Mouse (Mus musculus): Measurements from ENCODE around the gene A430078G23Rik. TPM values are rescaled to one million over a fixed set of nuclear protein-coding genes. Genes with fewer than 3 reads are reported as not detected.
A peak's percentile ranks its signal among the peaks of the same experiment; 100 is the strongest.

The A430078G23Rik gene
- total and polyA plus RNA-seq, 3 experiments: 2.8 to 3.8 TPM; not detected in 1

DNA sequence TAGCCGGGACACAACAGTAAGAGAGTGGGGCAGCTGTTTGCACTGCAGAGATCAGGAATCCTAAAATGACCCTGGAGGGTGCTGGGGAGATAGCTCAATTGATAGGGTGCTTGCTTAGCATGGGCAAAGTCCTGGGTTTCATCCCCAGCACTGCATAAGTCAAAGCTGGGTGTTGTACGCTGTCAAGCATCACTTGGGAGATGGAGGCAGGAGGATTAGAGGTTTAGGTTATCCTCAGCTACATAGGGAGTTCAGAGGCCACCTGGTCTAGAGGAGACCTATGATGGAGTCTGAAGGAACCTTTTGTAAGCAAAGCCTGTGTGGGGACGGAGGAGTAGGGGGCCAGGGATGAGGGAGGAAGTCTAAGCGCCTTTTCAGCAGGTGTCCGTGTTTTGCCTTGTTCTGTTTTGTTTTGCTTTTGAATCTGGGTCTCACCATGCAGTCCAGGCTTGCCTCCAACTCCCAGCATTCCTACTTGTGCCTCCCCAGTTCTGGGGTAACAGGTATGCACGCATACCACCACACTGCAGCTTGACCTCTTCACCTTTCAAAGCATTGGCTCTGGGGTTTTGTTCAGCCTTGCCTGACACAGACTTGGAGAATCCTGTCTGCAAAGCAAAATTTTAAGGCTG is 712 bp downstream of the A430078G23Rik start:
- Histone ChIP-seq H3K36me3 (ENCODE audit: control insufficient read depth in 1 of 2, insufficient read depth in 2 of 2, low read length in 2 of 2) (peaks cover 0 to 9% of the 10 kb centered on the region in 2 experiments; a peak in 2 of 4 replicates), H3K27ac (ENCODE audit: control insufficient read depth, low read depth, low read length) (peak overlapping the region; percentile 92), H3K9me3 (replicated peaks; ENCODE audit: insufficient read depth, low read length) (no peaks in the 10 kb centered on the region), H3K27me3 (ENCODE audit: control insufficient read depth in 1 of 2, insufficient read depth in 2 of 2, low read length in 2 of 2) (no peaks in the 10 kb centered on the region), H3K79me2 (ENCODE audit: control insufficient read depth, insufficient read depth, low read length, poor library complexity) (peaks cover 1% of the 10 kb centered on the region; the same call in 1 of the 2 replicates), H3K4me1 (ENCODE audit: control insufficient read depth in 1 of 2, insufficient read depth in 2 of 2, low read length in 2 of 2) (peaks cover 2 to 27% of the 10 kb centered on the region in 2 experiments), H3K9ac (ENCODE audit: control insufficient read depth, low read depth, low read length, poor library complexity, severe bottlenecking) (peak overlapping the region; percentile 78), H3K4me3 (ENCODE audit: control insufficient read depth in 1 of 2, insufficient read depth in 1 of 2, low read depth in 2 of 2, low read length in 2 of 2) (peak overlapping the region; percentile 47 to 51)
- TF ChIP-seq SIN3A (IDR thresholded peaks at IDR 0.05; ENCODE audit: low read length) (peak; percentile 10; the same call in 1 of the 2 replicates), USF2 (IDR thresholded peaks at IDR 0.05; ENCODE audit: borderline replicate concordance in 1 of 2, insufficient read depth in 1 of 2, low read depth in 1 of 2, low read length in 2 of 2) (no peak), KAT2A (conservative IDR thresholded peaks at IDR 0.05; ENCODE audit: low read depth, low read length) (no peak)
- DNase-seq (ENCODE audit: low read depth, low spot score): no peak

DNA sequence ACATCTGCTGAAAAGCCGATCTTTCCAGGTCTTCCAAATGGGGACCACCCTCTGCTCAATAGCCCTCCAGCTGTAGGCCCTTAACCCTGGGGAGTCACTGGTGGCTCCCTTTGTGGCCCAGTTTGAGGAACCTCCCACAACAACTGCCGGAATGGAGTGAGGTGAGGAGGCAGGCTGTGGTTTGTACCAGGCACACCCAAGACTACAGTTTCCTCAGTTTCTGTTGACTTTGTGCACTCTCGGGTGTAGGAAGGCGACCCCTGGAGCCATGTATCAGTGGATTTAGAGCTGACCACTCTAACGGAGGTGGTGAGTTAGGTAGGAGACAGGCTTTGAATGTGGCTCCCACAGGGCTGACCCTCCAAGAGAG is 1.2 kb downstream of the A430078G23Rik start:
- TF ChIP-seq NELFE (IDR thresholded peaks at IDR 0.05; ENCODE audit: low read depth, low read length) (peak; percentile 55), SIN3A (IDR thresholded peaks at IDR 0.05; ENCODE audit: low read length) (peak; percentile 48), TBP (IDR thresholded peaks at IDR 0.05; ENCODE audit: low read depth, low read length) (peak; percentile 54), TCF12 (IDR thresholded peaks at IDR 0.05; ENCODE audit: low read depth, low read length) (peak; percentile 45), E2F4 (IDR thresholded peaks at IDR 0.05; ENCODE audit: borderline replicate concordance, low read depth, low read length) (no peak), MYB (IDR thresholded peaks at IDR 0.05; ENCODE audit: low read depth, low read length) (no peak), NRF1 (IDR thresholded peaks at IDR 0.05; ENCODE audit: insufficient read depth, low read depth, low read length, poor library complexity, severe bottlenecking) (no peak), ETS1 (IDR thresholded peaks at IDR 0.05; ENCODE audit: low read depth, low read length) (0 out of 2 replicates have a peak, but pooled peaks have one; percentile 17), EP300 (IDR thresholded peaks at IDR 0.05; ENCODE audit: low read depth in 1 of 2, low read length in 2 of 2) (peak in 1 of 2 experiments; percentile 44; a peak in 2 of 4 replicates), MAX (IDR thresholded peaks at IDR 0.05; ENCODE audit: low read length) (0 out of 2 replicates have a peak, but pooled peaks have one; percentile 27), HCFC1 (IDR thresholded peaks at IDR 0.05; ENCODE audit: low read depth, low read length) (0 out of 2 replicates have a peak, but pooled peaks have one; percentile 25), MXI1 (IDR thresholded peaks at IDR 0.05; ENCODE audit: low read depth, low read length) (peak; percentile 55; the same call in 1 of the 2 replicates), POLR2A (IDR thresholded peaks at IDR 0.05; ENCODE audit: control insufficient read depth in 1 of 2, insufficient read depth in 1 of 2, low read depth in 1 of 2, low read length in 2 of 2, poor library complexity in 1 of 2) (peak in 1 of 2 experiments; percentile 49; a peak in 1 of 4 replicates)
- peaks cover 1% of the 10 kb centered on the region; the same call in 1 of the 2 replicates for H3K79me2 ChIP-seq (ENCODE audit: control insufficient read depth, insufficient read depth, low read length, poor library complexity)
- H3K27ac ChIP-seq (ENCODE audit: control insufficient read depth, low read depth, low read length): peak overlapping the region; percentile 92
- peak; percentile 85 for DNase-seq (ENCODE audit: low read depth, low spot score)
- H3K36me3 ChIP-seq (ENCODE audit: control insufficient read depth in 1 of 2, insufficient read depth in 2 of 2, low read length in 2 of 2): peaks cover 0 to 9% of the 10 kb centered on the region in 2 experiments; a peak in 2 of 4 replicates
- no peaks in the 10 kb centered on the region for H3K27me3 ChIP-seq (ENCODE audit: control insufficient read depth in 1 of 2, insufficient read depth in 2 of 2, low read length in 2 of 2)
- no peaks in the 10 kb centered on the region for H3K9me3 ChIP-seq (replicated peaks; ENCODE audit: insufficient read depth, low read length)
- peak overlapping the region; percentile 51 for H3K4me3 ChIP-seq (ENCODE audit: control insufficient read depth in 1 of 2, insufficient read depth in 1 of 2, low read depth in 2 of 2, low read length in 2 of 2)
- H3K9ac ChIP-seq (ENCODE audit: control insufficient read depth, low read depth, low read length, poor library complexity, severe bottlenecking): peak overlapping the region; percentile 78
- H3K4me1 ChIP-seq (ENCODE audit: control insufficient read depth in 1 of 2, insufficient read depth in 2 of 2, low read length in 2 of 2): peaks cover 2 to 27% of the 10 kb centered on the region in 2 experiments
